Mouse (Mus musculus): ENCODE data around the gene Lin7a. TPM values are rescaled to one million over a fixed set of nuclear protein-coding genes. Genes with fewer than 3 reads are reported as not detected.

The Lin7a gene
- polyA plus RNA-seq, 1 experiment from 2014 or later = 1.9 TPM

GRCm38 (mm10) chr10:107255351-107256050, 16.0 kb upstream of the Lin7a start:
- Histone ChIP-seq H3K27ac (replicated peaks) (no peak overlapping the region), H3K4me2 (no peak overlapping the region), H3K27me3 (replicated peaks) (no peaks in the 10 kb centered on the region), H3K36me3 (no peaks in the 10 kb centered on the region), H3K9me3 (no peaks in the 10 kb centered on the region), H3K4me1 (no peaks in the 10 kb centered on the region), H3K9ac (no peak overlapping the region), H3K4me3 (no peak overlapping the region)
- ATAC-seq (ENCODE audit: extremely low read depth, insufficient number of reproducible peaks, low FRiP score, low TSS enrichment) = no peak
- 75% methylated on average over 6 of the region's 6 CpGs for WGBS

- ATAC-seq (ENCODE audit: extremely low read depth, insufficient number of reproducible peaks, low FRiP score, low TSS enrichment) = no peak
- WGBS = 59% methylated on average over 5 of the region's 5 CpGs
- Histone ChIP-seq H3K4me2 (no peak overlapping the region), H3K36me3 (no peaks in the 10 kb centered on the region), H3K9ac (no peak overlapping the region), H3K4me1 (no peaks in the 10 kb centered on the region), H3K27ac (replicated peaks) (no peak overlapping the region), H3K27me3 (replicated peaks) (no peaks in the 10 kb centered on the region), H3K9me3 (no peaks in the 10 kb centered on the region), H3K4me3 (no peak overlapping the region)
Measured at GRCm38 (mm10) chr10:107256451-107256960, 15.0 kb upstream of the Lin7a start.

- Histone ChIP-seq H3K27ac (replicated peaks) (no peak overlapping the region), H3K4me2 (no peak overlapping the region), H3K9me3 (no peaks in the 10 kb centered on the region), H3K4me1 (no peaks in the 10 kb centered on the region), H3K4me3 (no peak overlapping the region), H3K9ac (no peak overlapping the region), H3K27me3 (replicated peaks) (no peaks in the 10 kb centered on the region), H3K36me3 (no peaks in the 10 kb centered on the region)
- 67% methylated on average over 2 of the region's 2 CpGs for WGBS
- no peak for ATAC-seq (ENCODE audit: extremely low read depth, insufficient number of reproducible peaks, low FRiP score, low TSS enrichment)
Measured at GRCm38 (mm10) chr10:107260428-107260827, 11.1 kb upstream of the Lin7a start.

- Histone ChIP-seq H3K9ac (peak overlapping the region; percentile 78), H3K36me3 (no peaks in the 10 kb centered on the region), H3K4me1 (peaks cover 6% of the 10 kb centered on the region; the same call in 1 of the 2 replicates), H3K27ac (replicated peaks) (no peak overlapping the region), H3K4me2 (peak overlapping the region; percentile 99), H3K9me3 (no peaks in the 10 kb centered on the region), H3K27me3 (replicated peaks) (peaks cover 45% of the 10 kb centered on the region), H3K4me3 (peak overlapping the region; percentile 70)
- under 1% methylated on average over 41 of the region's 41 CpGs for WGBS
- ATAC-seq (ENCODE audit: extremely low read depth, insufficient number of reproducible peaks, low FRiP score, low TSS enrichment) = 0 out of 2 replicates have a peak, but pooled peaks have one; percentile 31
Measured at GRCm38 (mm10) chr10:107272131-107272803, 781 bp downstream of the Lin7a start.

- 9% methylated on average over 11 of the region's 11 CpGs for WGBS
- H3K9ac ChIP-seq = peak overlapping the region; percentile 78
- no peak for ATAC-seq (ENCODE audit: extremely low read depth, insufficient number of reproducible peaks, low FRiP score, low TSS enrichment)
- peak overlapping the region; percentile 70 for H3K4me3 ChIP-seq
- peaks cover 45% of the 10 kb centered on the region for H3K27me3 ChIP-seq (replicated peaks)
- no peaks in the 10 kb centered on the region for H3K36me3 ChIP-seq
- peaks cover 6% of the 10 kb centered on the region; the same call in 1 of the 2 replicates for H3K4me1 ChIP-seq
- H3K9me3 ChIP-seq = no peaks in the 10 kb centered on the region
- H3K27ac ChIP-seq (replicated peaks) = no peak overlapping the region
- peak overlapping the region; percentile 99 for H3K4me2 ChIP-seq
Measured at GRCm38 (mm10) chr10:107272804-107273145, 1.3 kb downstream of the Lin7a start.

GRCm38 (mm10) chr10:107273848-107274247, 2.4 kb downstream of the Lin7a start:
- Histone ChIP-seq H3K9ac (no peak overlapping the region), H3K4me1 (peaks cover 6% of the 10 kb centered on the region; the same call in 1 of the 2 replicates), H3K4me3 (no peak overlapping the region), H3K27me3 (replicated peaks) (peaks cover 45% of the 10 kb centered on the region), H3K9me3 (no peaks in the 10 kb centered on the region), H3K27ac (replicated peaks) (no peak overlapping the region), H3K36me3 (no peaks in the 10 kb centered on the region), H3K4me2 (no peak overlapping the region)
- 41% methylated on average over 6 of the region's 6 CpGs for WGBS
- no peak for ATAC-seq (ENCODE audit: extremely low read depth, insufficient number of reproducible peaks, low FRiP score, low TSS enrichment)

- Histone ChIP-seq H3K27me3 (replicated peaks) (peaks cover 43% of the 10 kb centered on the region), H3K9ac (no peak overlapping the region), H3K36me3 (no peaks in the 10 kb centered on the region), H3K4me3 (no peak overlapping the region), H3K4me2 (no peak overlapping the region), H3K4me1 (peaks cover 6% of the 10 kb centered on the region; the same call in 1 of the 2 replicates), H3K9me3 (no peaks in the 10 kb centered on the region), H3K27ac (replicated peaks) (no peak overlapping the region)
- no peak for ATAC-seq (ENCODE audit: extremely low read depth, insufficient number of reproducible peaks, low FRiP score, low TSS enrichment)
- WGBS = 51% methylated on average over 3 of the region's 3 CpGs
Measured at GRCm38 (mm10) chr10:107274785-107275184, 3.3 kb downstream of the Lin7a start.

GRCm38 (mm10) chr10:107276647-107277046, 5.2 kb downstream of the Lin7a start:
- no peak for ATAC-seq (ENCODE audit: extremely low read depth, insufficient number of reproducible peaks, low FRiP score, low TSS enrichment)
- Histone ChIP-seq H3K9me3 (no peaks in the 10 kb centered on the region), H3K4me1 (0 out of 2 replicates have a peak, but pooled peaks cover 6% of the 10 kb centered on the region), H3K27ac (replicated peaks) (no peak overlapping the region), H3K4me2 (no peak overlapping the region), H3K36me3 (no peaks in the 10 kb centered on the region), H3K4me3 (no peak overlapping the region), H3K9ac (no peak overlapping the region), H3K27me3 (replicated peaks) (peaks cover 27% of the 10 kb centered on the region)
- WGBS = 67% methylated on average over 2 of the region's 2 CpGs

GRCm38 (mm10) chr10:107293934-107294664, 22.6 kb downstream of the Lin7a start:
- ATAC-seq (ENCODE audit: extremely low read depth, insufficient number of reproducible peaks, low FRiP score, low TSS enrichment) = no peak
- no peak overlapping the region for H3K27ac ChIP-seq (replicated peaks)
- 56% methylated on average over 7 of the region's 7 CpGs for WGBS

GRCm38 (mm10) chr10:107300587-107301248, 29.2 kb downstream of the Lin7a start:
- no peak overlapping the region for H3K4me2 ChIP-seq
- no peaks in the 10 kb centered on the region for H3K27me3 ChIP-seq (replicated peaks)
- H3K4me3 ChIP-seq = no peak overlapping the region
- H3K36me3 ChIP-seq = no peaks in the 10 kb centered on the region
- WGBS = 77% methylated on average over 2 of the region's 2 CpGs
- H3K27ac ChIP-seq (replicated peaks) = no peak overlapping the region
- ATAC-seq (ENCODE audit: extremely low read depth, insufficient number of reproducible peaks, low FRiP score, low TSS enrichment) = no peak
- no peak overlapping the region for H3K9ac ChIP-seq
- H3K9me3 ChIP-seq = no peaks in the 10 kb centered on the region
- H3K4me1 ChIP-seq = no peaks in the 10 kb centered on the region

More at GRCm38 (mm10) chr10:107293934-107294664, 22.6 kb downstream of the Lin7a start:
- H3K4me1 ChIP-seq = no peaks in the 10 kb centered on the region
- H3K4me2 ChIP-seq = no peak overlapping the region
- H3K9ac ChIP-seq = no peak overlapping the region
- H3K36me3 ChIP-seq = no peaks in the 10 kb centered on the region
- H3K4me3 ChIP-seq = no peak overlapping the region
- no peaks in the 10 kb centered on the region for H3K27me3 ChIP-seq (replicated peaks)
- H3K9me3 ChIP-seq = no peaks in the 10 kb centered on the region

Data from heart, embryonic 13.5 days (tissue).